Mouse (Mus musculus) spleen, postnatal 4 days (tissue): ENCODE measurements around the gene Dcxr.
"Not testable (repeated sequence)": the region's sequence is repeated elsewhere in the genome, so short reads cannot be mapped to it uniquely, and the experiment has no call there.

Source experiments
- DNase-seq, 2 experiments: peaks; one replicate each; pipeline ENCODE4 v3.0.0; 2022; ENCODE audit warnings: low spot score in 2 of 2

Gene Dcxr

DNA sequence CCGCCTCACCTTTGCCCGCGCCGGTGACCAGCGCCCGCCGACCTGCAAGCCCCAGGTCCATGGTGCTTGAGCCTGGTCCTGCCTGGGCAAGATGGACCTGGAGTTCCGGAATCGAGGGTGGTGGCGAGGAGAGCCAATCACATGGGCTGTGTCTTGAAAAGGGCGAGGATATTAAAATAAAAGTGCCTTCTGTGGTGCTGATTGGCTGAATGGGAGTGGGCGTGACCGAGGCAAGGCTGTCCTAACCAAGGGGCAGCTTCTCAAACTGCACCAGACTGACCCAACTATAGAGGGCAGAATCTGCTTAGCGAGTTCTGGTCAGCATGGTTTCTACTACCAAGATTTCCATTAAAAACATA, at the start of gene Dcxr:
TSS of gene Dcxr (minus strand) at position 113 of the 359 bp plus-strand sequence.
- DNase-seq = peak; percentile 77 to 81

DNA sequence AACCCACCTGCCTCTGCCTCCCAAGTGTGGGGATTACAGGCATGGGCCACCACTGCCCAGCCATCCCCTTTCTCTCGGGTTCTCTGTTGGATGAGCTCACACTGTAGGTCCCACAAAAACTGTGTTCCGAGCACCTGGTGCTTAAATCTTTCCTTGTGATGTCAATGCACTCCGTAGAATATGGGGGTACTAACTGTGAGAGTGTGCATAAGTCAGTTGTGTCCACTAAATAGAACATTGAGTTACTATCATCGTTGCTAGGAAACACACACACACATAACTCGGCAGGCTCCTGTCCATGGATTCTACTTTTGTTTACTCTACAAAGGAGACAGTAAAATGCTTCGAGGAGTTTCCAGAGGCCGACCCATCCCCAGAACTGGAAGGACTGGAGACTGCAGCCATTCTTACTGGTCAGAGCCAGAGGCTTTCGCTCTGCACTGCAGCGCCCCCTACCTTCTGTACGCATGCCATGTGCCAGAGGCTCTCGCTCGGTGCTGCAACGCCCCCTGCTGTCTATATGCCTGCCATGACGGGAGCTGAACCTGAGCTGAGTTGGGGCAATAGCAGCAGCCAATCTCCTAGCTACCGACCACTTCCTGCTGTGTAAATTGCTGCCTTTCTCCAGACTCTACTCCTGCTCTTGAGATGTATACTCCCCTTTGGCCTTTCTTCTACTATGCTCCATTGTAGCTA, 48.8 kb upstream of the Dcxr start:
- DNase-seq = peak; percentile 92 to 98

DNA sequence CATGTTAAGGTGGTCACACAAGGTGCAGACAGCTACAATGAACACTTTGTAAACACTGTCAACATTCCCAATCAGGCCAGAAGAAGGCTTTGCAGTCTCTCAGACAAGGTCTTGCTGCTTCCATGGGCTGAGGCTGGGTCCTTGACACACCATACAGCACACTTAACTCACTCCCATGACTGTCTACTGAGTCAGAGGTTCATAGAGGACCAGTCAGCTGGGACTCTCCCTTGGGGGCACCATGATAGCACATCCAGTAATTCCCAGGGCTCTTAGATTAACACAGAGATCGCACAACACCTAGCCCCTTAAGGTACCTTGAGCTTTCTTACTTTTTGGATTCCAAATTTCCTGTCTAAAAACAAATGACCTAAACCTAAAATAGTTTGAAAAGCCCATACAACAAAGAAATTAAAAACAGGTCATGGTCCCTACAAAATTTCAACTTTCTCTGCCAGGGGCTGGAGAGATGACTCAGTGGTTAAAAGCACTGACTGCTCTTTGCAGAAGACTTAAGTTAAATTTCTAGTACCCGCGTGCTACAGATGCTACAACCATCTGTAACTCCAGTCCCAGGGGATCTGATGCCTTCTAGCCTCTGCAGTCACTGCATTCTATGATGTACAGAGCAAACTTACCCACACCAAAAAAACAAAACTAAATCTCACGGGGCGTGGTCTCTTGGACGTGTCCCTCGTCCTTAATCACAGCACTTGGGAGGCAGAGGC, 46.5 kb upstream of the Dcxr start:
- DNase-seq = no peak

DNA sequence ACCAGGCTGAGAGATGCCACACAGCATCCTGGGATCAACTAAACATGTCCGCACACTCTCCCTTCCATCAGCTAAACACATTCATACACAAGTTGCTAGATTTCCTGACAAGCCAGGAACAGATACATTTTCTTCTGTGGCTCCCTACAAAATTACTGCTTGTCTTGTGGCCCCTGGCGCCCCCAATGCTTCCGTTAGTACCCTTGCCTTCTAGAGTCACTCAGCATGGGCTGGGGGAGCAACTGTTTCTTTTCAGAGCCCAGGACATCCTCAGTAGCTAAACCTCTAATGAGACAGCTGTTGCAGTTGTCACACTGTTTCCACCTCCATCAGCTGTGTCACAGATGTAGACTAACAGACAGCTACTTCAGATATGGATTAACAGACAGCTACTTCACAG, 45.7 kb upstream of the Dcxr start:
- DNase-seq = no peak

DNA sequence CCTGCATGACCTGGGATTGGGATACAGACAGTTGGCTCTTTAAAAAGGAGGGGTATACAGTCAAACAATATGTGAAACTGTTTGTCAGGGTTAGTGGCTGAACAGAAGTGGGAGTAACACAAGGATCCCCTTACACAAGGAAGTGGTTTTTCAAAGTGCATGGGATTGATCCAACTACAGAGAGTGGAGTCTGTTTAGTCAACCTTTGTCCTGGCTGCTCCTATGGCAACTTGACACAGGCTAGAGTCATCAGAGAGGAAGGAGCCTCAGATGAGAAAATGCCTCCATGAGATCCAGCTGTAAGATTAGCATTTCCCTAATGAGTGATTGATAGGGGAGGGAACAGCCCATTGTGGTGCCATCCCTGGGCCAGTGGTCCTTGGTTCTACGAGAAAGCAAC, 41.1 kb upstream of the Dcxr start:
- no peak for DNase-seq

DNA sequence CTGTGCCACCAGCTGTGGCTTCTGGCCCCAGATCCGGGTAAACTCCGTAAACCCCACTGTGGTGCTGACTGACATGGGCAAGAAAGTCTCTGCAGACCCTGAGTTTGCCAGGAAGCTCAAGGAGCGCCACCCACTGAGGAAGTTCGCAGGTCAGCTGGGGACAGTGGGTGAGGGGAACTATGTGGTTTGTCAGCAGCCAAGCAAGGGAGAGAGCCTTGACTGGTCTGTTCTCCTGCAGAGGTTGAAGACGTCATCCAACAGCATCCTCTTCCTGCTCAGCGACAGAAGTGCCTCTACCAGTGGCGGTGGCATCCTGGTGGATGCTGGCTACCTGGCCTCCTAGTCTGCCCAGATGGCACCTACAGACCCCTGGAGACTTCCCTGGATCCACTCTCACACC, 39.9 kb upstream of the Dcxr start:
- DNase-seq = not testable (repeated sequence)

DNA sequence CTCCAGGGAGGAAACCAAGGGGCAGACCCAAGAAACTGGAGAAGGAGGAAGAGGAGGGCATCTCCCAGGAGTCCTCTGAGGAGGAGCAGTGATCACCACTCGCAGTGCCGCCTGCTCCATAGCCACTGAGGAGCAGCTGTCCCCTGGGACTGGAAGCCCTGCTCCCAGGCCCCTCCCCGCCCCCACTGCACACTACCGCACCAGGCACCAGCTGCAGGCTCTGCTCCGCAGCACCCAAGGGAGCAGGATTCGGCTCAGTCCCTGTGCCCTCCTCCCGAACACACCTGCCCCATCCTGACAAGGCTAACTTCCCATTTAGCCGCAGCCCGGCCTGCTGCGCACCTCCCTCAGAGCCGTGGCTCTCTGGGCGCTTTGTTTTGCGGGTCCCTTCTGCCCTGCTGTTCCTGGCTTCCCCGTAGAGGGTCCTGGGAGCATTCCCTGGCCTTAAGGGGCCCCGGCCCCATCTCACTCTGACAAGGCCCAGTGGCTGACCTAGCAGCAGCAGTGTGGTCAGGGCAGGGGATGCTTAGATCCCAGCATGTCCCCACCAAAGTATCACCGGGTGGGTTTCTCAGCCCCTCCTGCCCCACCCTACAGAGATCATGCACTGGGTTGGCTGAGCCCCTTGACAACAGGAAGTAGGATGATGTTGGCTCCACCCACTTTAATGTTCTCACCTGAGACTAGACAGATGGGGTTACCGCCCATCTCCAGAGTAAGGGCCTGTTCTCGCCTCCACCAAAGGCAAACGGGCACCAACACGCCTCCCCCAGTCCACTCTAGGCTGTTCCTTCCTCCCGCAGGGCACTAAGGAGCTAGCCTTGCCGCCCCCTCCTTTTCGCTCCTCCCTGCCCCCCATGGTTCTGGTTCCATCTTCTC, 36.3 kb upstream of the Dcxr start:
- DNase-seq = not testable (repeated sequence)

DNA sequence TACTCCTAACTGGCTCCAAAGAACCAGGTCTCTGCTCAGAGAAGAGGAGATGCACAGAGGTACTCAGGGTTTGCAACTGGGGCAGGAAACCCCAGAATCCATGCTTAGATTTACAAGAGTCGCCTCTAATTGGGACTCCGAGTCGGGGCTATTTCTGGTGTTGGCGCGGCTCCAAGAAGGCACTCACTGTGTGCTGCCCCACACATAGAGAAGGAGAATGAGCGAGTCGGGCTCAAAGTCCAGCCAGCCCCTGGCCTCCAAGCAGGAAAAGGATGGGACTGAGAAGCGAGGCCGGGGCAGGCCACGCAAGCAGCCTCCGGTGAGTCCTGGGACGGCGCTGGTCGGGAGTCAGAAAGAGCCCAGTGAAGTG, 35.6 kb upstream of the Dcxr start, which contains the start of gene Hmga1b:
TSS of gene Hmga1b (plus strand) at position 123 of the 370 bp plus-strand sequence.
- DNase-seq = not testable (repeated sequence)

DNA sequence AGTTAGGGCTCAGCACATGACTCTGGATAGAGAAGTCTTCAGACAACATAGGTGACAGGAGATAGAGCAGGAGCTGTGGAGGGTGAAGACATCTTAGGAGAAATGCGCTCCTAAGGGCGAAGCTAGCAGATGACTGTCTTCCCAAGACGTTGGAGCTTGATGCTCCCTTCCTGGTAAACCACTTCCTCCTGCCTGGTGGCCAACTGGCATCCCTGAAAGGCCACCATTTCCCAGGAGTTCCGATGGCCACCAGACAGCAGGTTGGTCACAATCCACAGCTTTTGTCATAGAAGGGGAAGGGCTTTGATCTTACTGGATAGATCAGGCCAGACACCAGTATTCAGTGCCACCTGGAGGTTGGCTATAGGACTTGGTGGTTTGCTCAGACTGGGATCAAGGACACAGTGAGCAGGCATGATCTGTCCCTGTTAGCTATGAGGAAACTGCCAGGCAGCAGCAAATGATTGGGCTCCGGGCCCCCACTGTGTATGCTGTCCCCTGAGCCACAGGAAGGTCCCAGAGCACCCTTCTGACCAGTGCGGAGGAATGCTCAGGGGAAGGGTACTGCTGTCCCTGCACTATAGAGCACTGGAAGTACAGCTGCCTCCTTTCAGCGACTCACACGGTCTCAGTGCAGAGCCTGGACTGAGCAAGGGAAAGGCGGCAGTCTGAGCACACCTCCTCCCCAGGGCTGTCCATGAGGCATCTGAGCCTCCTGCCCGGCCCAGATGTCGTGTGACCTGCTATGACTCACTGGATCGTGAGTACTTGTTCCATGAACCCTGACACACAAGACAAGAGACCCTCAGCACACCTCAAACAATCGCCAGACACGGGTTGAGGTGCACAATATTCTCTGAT, 35.0 kb upstream of the Dcxr start:
- no peak for DNase-seq

DNA sequence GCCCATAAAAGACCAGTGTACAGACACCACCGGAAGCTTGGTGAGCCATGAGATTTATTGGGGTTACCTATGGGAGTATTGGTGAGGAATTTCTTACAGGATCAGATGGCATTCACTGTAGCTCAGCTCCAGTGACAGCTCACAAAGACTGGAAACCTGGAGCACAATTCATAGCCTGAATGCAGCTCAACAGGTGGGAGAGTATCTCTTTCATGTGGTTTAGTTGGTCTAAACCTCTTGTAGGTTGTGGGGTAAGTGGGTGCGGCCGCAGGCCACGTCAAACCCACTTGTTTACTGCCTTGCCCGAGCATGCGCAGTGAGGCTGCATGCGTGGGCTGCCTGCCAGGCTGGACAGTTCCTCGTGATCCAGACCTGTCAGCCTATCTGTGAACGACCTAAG, 33.2 kb upstream of the Dcxr start:
- DNase-seq = no peak

DNA sequence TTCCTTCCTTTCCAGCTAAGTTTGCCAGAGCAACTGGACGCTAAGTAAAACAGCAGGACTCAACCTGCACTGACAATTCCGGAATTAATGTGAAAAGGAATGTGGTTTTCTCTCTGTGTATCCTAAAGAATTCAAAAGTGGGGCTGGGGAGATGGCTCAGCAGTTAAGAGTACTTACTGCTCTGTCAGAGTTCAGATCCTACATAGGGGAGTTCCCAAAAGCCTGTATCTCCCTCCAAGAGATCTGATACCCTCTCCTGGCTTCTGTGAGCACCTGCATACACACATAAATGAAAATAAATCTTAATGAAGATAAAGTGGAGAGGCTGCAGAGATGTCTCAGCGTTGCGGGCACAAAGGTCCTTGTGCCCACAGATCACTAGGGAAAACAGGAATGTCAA, 24.5 kb upstream of the Dcxr start:
- DNase-seq = no peak

DNA sequence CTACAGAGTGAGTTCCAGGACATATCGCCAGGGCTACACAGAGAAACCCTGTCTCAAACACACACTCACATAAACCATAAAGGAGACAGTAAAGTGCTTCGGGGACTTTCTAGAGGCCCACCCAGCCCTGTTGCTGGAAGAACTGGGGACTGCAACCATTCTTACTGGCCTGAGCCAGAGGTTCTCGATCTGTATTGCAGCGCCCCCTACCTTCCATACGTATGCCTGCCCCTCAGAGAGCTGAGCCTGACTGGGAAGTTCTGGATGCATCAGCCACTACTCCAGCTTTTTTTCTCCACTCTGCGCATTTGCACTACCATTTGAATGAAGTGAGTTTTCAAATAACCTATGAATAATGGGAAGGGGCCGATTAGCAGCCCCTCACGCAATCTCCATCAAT, 22.3 kb upstream of the Dcxr start:
- DNase-seq = no peak

DNA sequence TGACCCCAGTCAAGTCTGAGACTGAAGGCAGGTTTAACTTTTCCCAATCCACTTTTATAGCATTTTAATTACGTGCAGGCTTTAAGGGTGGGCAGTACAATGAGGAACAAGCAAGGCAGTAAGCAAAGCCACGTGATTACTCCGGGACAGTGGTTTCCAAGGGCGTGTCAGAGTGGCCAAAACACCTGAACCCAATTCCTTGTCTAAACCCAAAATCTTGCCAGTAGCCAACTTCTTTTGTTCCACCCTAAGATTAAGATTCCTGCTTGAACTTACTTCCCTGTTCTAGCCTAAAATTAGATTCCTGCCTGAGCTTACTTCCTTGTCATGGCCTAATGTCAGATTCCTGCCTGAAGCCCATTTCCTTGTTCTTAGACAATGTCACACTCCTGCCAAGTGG, 20.9 kb upstream of the Dcxr start:
- no peak for DNase-seq

DNA sequence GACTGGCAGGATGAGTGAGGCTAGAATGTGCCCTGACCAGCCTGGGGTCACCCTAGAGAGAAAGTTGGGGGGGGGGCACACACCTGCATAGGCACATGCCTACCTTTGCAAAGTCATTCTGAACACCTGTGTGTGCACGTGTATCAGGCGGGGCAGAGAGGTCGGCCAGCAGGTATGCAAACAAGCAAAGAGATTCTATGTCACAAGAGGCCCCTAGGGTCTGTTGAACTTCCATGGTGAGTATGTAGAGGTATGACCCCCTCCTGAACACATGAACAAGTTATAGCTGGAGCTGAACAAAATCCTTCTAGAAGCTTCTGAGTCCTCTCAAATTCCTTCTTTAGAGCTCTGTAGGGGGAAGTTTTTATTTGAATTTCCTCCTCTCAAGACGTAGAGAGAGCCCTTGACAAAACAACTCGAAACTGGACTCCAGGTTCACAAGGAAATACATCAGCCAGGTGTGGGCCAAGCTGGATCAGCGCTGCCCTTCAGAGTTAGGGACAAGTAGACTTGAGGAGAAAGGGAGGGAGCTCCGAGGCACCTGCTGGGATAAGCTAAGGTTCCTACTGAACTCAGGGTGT, 17.1 kb upstream of the Dcxr start:
- DNase-seq = no peak

DNA sequence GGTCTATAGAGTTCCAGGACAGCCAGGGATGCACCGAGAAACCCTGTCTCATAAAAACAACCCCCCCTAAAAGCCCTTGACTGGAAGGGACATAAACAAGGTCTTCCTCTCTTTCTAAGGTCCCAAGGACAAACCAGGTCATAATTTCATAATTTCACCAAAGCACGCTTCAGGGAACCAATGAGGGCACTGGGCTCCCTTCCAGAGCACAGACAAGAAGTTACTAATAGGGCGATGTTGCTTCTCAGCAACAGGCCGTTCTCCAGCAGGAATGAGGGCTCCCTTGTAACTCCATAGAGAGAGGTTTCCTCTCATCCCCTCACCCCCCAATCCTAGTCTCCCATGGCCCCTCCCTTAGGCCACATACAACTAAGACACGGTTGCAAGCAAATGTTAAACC, 13.9 kb upstream of the Dcxr start:
- DNase-seq = no peak

DNA sequence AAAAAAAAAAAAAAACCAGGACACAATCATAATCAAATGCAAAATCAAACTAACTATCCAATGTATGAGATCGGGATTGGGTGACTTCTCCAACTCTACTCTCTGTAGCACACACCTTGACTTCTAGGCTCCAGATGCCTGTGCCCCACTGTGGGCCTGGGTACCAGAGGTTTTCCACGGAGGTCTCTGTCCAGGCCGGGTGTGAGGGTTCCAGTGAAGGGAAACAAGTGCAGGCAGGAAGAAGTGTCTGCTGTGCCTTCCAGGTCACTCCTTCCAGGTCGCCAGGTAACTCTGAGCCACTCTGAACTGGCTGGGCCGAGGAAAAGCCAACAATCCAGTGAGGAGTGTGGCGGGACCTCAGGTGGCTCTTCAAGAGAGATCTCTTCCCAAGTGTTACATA, 9.3 kb upstream of the Dcxr start:
- DNase-seq = peak in 1 of 2 experiments; percentile 51

DNA sequence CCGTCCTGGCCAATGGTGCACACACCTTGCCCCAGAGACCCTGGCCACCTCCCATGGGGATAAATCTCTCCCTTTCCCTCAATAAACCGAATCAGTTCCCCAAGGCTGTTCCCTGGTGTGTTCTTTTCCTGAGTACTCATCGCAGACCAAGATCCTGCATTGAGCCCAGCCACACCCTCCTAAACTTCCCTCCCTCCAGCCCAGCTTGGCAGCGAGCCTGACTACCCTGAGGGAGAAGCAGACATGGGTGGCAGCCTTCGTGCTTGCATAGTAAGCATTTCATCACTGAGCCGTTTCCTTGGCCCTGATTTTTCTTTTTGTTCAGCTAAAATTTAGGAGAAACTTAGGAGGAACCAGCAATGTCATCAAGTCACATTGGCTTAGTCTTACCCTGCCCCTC, 6.4 kb upstream of the Dcxr start:
- DNase-seq = peak; percentile 12 to 53

DNA sequence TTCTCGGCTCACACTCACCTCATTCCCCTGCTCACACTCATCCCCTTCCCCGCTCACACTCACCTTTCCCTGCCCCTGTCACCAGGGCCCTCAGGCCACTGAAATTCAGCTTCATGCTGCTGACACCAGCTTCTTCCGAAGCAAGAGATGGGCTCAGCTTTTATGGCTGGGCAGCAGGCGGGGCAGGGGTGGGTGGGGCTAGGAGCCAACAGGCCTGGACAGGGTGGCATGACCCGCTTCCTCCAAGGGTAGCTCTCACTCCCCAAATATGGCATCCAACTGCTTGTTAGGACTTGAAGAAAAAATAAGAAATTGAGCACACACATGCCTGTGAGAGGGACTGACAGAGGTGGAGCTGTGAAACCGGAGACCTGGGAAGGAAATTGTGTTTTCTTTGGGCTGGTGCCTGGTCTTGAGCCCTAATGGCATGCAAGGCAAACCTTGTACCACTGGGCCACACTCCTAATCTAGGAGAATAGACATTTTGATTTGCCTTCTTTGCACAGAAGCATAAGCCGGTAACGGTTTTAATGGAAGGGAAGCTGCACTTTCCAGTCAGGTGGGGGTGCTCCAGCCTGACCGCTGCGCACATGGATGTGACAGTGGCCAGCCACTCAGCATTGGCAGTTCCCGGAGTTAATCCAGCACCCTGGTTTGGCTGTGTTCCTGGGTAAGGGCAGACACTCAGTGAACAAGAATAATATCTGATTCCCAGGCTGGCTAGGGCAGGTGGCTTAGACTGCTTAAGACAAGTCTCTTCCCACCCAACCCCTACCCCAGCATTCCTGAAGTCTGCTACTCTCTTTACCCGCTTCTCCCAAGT, 5.0 kb upstream of the Dcxr start, which contains the start of gene Cbr2:
TSS of gene Cbr2 (minus strand) at position 257 of the 823 bp plus-strand sequence.
- peak; percentile 11 to 53 for DNase-seq

DNA sequence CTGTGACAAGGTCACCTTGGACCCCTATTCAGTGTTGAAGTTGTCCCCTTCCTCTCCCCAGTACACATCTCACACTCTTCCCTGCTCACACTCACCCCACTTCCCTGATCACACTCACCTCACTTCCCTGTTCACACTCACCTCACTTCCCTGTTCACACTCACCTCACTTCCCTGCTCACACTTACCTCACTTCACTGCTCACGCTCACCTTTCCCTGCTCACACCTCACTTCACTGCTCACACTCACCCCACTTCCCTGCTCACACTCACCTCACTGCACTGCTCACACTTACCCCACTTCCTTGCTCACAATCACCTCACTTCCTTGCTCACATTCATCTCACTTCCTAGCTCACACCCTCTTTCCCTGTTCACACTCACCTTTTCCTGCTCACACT, 4.3 kb upstream of the Dcxr start:
- DNase-seq = peak in 1 of 2 experiments; percentile 44

DNA sequence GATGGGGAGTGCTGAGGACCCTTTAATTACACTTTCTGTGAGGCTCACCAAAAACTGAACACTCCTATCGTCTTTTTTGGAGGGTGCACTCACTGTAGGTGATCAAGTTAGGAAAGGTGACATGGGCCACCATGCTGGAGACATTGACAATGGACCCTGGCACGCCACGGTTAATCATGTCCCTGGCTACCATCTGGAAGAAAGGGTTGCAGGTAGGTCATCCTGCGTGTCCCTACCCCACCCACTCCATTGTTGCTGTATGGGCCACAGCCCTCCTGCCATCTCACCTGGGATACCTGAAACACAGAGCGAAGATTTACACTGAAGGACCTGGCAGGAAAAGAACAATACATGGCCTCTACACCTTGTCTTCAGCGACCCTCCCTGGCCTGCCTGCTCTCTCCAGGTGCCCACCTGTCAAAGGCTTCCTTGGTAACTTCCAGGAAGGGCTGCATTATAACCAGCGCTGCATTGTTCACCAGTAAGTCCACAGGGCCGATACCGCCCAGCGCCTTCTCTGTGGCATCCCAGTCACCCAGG, 3.3 kb upstream of the Dcxr start:
- DNase-seq = peak in 1 of 2 experiments; percentile 57
